Mouse (Mus musculus): ENCODE measurements at regions not wholly inside any gene's neighbourhood (a gene's known extent, or its start where the extent isn't known, plus 50 kb on each side); places are given as distances from the start of the nearest gene placed in this dataset.

- no peak for DNase-seq
These were observed 243.4 kb upstream of the Brinp1 start for GRCm38 (mm10) chr4:69197577-69197976.

GRCm38 (mm10) chr4:69196094-69196493 lies 241.9 kb upstream of the Brinp1 start:
- DNase-seq = no peak

- peak; percentile 79 for DNase-seq
These were observed 241.4 kb upstream of the Brinp1 start for GRCm38 (mm10) chr4:69195645-69196044.

Data from right cerebral cortex, postnatal 4 days (tissue).